Comparison of ENCODE assay signal across 10 mouse cellular contexts in the genomic region with DNA sequence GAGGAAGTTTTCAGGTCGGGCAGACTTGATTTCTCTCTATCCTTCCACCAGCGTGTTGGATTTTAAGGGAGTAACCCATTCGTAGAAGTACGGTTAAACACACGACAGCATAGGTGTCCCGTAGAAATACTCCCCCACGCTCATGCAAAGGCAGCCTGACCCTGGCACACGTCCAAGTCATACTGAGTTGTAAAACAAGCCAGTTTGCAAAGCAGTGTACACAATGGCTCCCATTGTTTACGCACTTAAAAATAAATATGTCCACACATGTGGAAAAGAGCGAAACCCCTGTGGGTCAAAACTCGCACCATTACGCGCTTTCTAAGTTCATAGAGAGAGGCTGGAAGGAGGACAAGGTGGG. TPM values are rescaled to one million over a fixed set of nuclear protein-coding genes. Genes with fewer than 3 reads are reported as not detected.
DNase-seq lines count a peak whose midpoint lies in the region; ATAC-seq and TF ChIP-seq lines count a peak whose summit lies in the region.
"Had no signal": no experiment of that assay in that cellular context is flagged by ENCODE, and none has a peak within 500 bp of the region (broad histone marks: within the 10 kb centered on the region; RNA-seq: fewer than 3 reads in every experiment).

No protein-coding gene starts in this region.

- TF ChIP-seq CTCF in gastrocnemius, adult 2 months (IDR thresholded peaks at IDR 0.05): no peak
- TF ChIP-seq CTCF in thymus, adult 2 months (IDR thresholded peaks at IDR 0.05; ENCODE audit: borderline replicate concordance, control insufficient read depth, extremely low read depth, insufficient read depth, low read length, poor library complexity): no peak

- no peak for TF ChIP-seq POLR2A in limb, embryonic 14.5 days (IDR thresholded peaks at IDR 0.05; ENCODE audit: borderline replicate concordance, extremely low read depth, insufficient read depth, insufficient read length)
- no peak for TF ChIP-seq POLR2A in thymus, adult 2 months (IDR thresholded peaks at IDR 0.05; ENCODE audit: control insufficient read depth, extremely low read depth, insufficient read depth, low read length, poor library complexity)

- H3K4me2 ChIP-seq in limb, embryonic 14.5 days (replicated peaks; ENCODE audit: low read depth, low read length, severe bottlenecking): peak overlapping the region; percentile 31
- peak overlapping the region; percentile 37 for H3K4me2 ChIP-seq in stomach, embryonic 15.5 days

- H3K36me3 ChIP-seq in limb, embryonic 14.5 days (ENCODE audit: control insufficient read depth, insufficient read depth, low read length): no peaks in the 10 kb centered on the region
- H3K36me3 ChIP-seq in stomach, embryonic 15.5 days: no peaks in the 10 kb centered on the region
- no peaks in the 10 kb centered on the region for H3K36me3 ChIP-seq in thymus, adult 2 months (ENCODE audit: control insufficient read depth, insufficient read depth, low read length)

- no peaks in the 10 kb centered on the region for H3K27me3 ChIP-seq in limb, embryonic 14.5 days (ENCODE audit: control insufficient read depth, insufficient read depth, low read length)
- H3K27me3 ChIP-seq in stomach, embryonic 15.5 days (replicated peaks): no peaks in the 10 kb centered on the region
- H3K27me3 ChIP-seq in thymus, adult 2 months (ENCODE audit: control insufficient read depth, insufficient read depth, low read length): no peaks in the 10 kb centered on the region

- no peak overlapping the region; the same call in 1 of the 2 replicates for H3K9ac ChIP-seq in limb, embryonic 14.5 days (ENCODE audit: low read depth, low read length, severe bottlenecking)
- no peak overlapping the region for H3K9ac ChIP-seq in stomach, embryonic 15.5 days

- H3K9me3 ChIP-seq in limb, embryonic 14.5 days (ENCODE audit: control insufficient read depth, low read length): no peaks in the 10 kb centered on the region
- H3K9me3 ChIP-seq in stomach, embryonic 15.5 days: no peaks in the 10 kb centered on the region

- WGBS in limb, embryonic 14.5 days: 26% methylated on average over 13 of the region's 13 CpGs
- 34% methylated on average over 13 of the region's 13 CpGs for whole genome bisulfite sequencing in stomach, embryonic 15.5 days
- WGBS in thymus, adult 2 months: 91% methylated on average over 13 of the region's 13 CpGs

- peak overlapping the region; percentile 57 for H3K4me3 ChIP-seq in gastrocnemius, adult 2 months
- H3K4me3 ChIP-seq in limb, embryonic 14.5 days (replicated peaks; ENCODE audit: low read length): peak overlapping the region; percentile 10
- no peak overlapping the region; the same call in 1 of the 2 replicates for H3K4me3 ChIP-seq in stomach, embryonic 15.5 days (replicated peaks)
- H3K4me3 ChIP-seq in thymus, adult 2 months (ENCODE audit: control insufficient read depth, insufficient read depth, low read length): no peak overlapping the region

- no peak overlapping the region; the same call in 1 of the 2 replicates for H3K27ac ChIP-seq in gastrocnemius, adult 2 months
- 0 out of 2 replicates have a peak overlapping the region, but pooled peaks have one; percentile 58 for H3K27ac ChIP-seq in limb, embryonic 14.5 days (replicated peaks; ENCODE audit: low read depth, low read length)
- peak overlapping the region; percentile 76 for H3K27ac ChIP-seq in stomach, embryonic 15.5 days
- no peak overlapping the region for H3K27ac ChIP-seq in thymus, adult 2 months (ENCODE audit: control insufficient read depth, insufficient read depth, low read length)

- H3K4me1 ChIP-seq in limb, embryonic 14.5 days (ENCODE audit: control insufficient read depth, insufficient read depth, low read length): peaks cover 6% of the 10 kb centered on the region
- H3K4me1 ChIP-seq in stomach, embryonic 15.5 days: peaks cover 21% of the 10 kb centered on the region
- H3K4me1 ChIP-seq in thymus, adult 2 months (replicated peaks; ENCODE audit: control insufficient read depth, insufficient read depth, low read length): peaks cover 13% of the 10 kb centered on the region

- ATAC-seq in limb, embryonic 14.5 days (ENCODE audit: low FRiP score, low read depth): no peak
- peak; percentile 36; the same call in 1 of the 2 replicates for ATAC-seq in stomach, embryonic 15.5 days (ENCODE audit: insufficient read depth, low FRiP score, low read depth)

- intact Hi-C loops in gastrocnemius, adult 2 months (cut with DNase I): no loop called here

- DNase-seq in gastrocnemius, adult 2 months: no peak
- no peak for DNase-seq in gastrocnemius, postnatal 4 days (ENCODE audit: low spot score in 2 of 2)
- peak; percentile 48 for DNase-seq in retina, postnatal 1 day
- DNase-seq in retina, embryonic 14.5 days (ENCODE audit: low spot score): no peak
- DNase-seq in limb, embryonic 14.5 days (ENCODE audit: low spot score): peak; percentile 55
- no peak for DNase-seq in thymus, adult 2 months
- DNase-seq in adrenal gland, adult 18-20 months (ENCODE audit: low spot score in 2 of 2): no peak
- DNase-seq: gastrocnemius, postnatal 25 days had no signal

RNA-seq across cellular contexts. Expression of gene Park7, which starts 24.3 kb away (rescaled TPM):
- total RNA-seq in gastrocnemius, adult 2 months (2021): 100 to 1,000 TPM; 579 to 815 TPM
- total RNA-seq in gastrocnemius, postnatal 4 days (2021): 100 to 1,000 TPM; 247 to 274 TPM
- polyA plus RNA-seq in limb, embryonic 14.5 days (2012; rRNA removed): 223 and 296 TPM in 2 replicates
- polyA plus RNA-seq in limb, embryonic 14.5 days (2014; fragmentation: Nextera tagmentation; extraction: Ambion mirVana): 415 and 416 TPM in 2 replicates
- polyA plus RNA-seq in stomach, embryonic 15.5 days (2015; fragmentation: Nextera tagmentation; extraction: Ambion mirVana): 411 and 424 TPM in 2 replicates
- 128 and 138 TPM in 2 replicates for polyA plus RNA-seq in thymus, adult 2 months (2012; rRNA removed)
- total RNA-seq in adrenal gland, adult 18-20 months (2021): 100 to 1,000 TPM; 279 to 299 TPM

RNA-seq across cellular contexts. Expression of gene Tnfrsf9, which starts 24.4 kb away (rescaled TPM):
- total RNA-seq in gastrocnemius, adult 2 months (2021): under 1 TPM in 1 of 2 experiments, not detected in 1; 0.20 TPM
- under 1 TPM; 0.17 to 0.57 TPM for total RNA-seq in gastrocnemius, postnatal 4 days (2021)
- 0.79 and 0.80 TPM in 2 replicates for polyA plus RNA-seq in limb, embryonic 14.5 days (2012; rRNA removed)
- polyA plus RNA-seq in limb, embryonic 14.5 days (2014; fragmentation: Nextera tagmentation; extraction: Ambion mirVana): 0.08 and 0.19 TPM in 2 replicates
- polyA plus RNA-seq in stomach, embryonic 15.5 days (2015; fragmentation: Nextera tagmentation; extraction: Ambion mirVana): 0.98 and 1.2 TPM in 2 replicates
- 13.4 and 13.5 TPM in 2 replicates for polyA plus RNA-seq in thymus, adult 2 months (2012; rRNA removed)
- under 1 TPM in 1 of 2 experiments, not detected in 1; 0.33 TPM for total RNA-seq in adrenal gland, adult 18-20 months (2021)
- total RNA-seq: common myeloid progenitor, adult 5-6 weeks had no signal

RNA-seq across cellular contexts. Expression of gene Errfi1, which starts 36.2 kb away (rescaled TPM):
- 10 to 100 TPM; 20.7 to 50.5 TPM for total RNA-seq in gastrocnemius, adult 2 months (2021)
- 10 to 100 TPM; 18.8 to 22.8 TPM for total RNA-seq in gastrocnemius, postnatal 4 days (2021)
- 20.2 and 22.3 TPM in 2 replicates for polyA plus RNA-seq in limb, embryonic 14.5 days (2012; rRNA removed)
- polyA plus RNA-seq in limb, embryonic 14.5 days (2014; fragmentation: Nextera tagmentation; extraction: Ambion mirVana): 23.9 and 27.2 TPM in 2 replicates
- polyA plus RNA-seq in stomach, embryonic 15.5 days (2015; fragmentation: Nextera tagmentation; extraction: Ambion mirVana): 32.3 and 33.4 TPM in 2 replicates
- polyA plus RNA-seq in thymus, adult 2 months (2012; rRNA removed): 12.4 and 17.2 TPM in 2 replicates
- total RNA-seq in adrenal gland, adult 18-20 months (2021): 10 to 100 TPM; 40.7 to 53.5 TPM

Comparison
In these comparisons a context has a peak if more than half of its experiments do, and no peak if none do; other contexts are left out.
1. DNase-seq: peak in retina, postnatal 1 day (single experiment) and limb, embryonic 14.5 days (single experiment); none in gastrocnemius, adult 2 months (single experiment), gastrocnemius, postnatal 4 days (0 of 2), retina, embryonic 14.5 days (single experiment), thymus, adult 2 months (single experiment) and adrenal gland, adult 18-20 months (0 of 2).
2. H3K27ac ChIP-seq: peak in limb, embryonic 14.5 days (single experiment) and stomach, embryonic 15.5 days (single experiment); none in gastrocnemius, adult 2 months (single experiment) and thymus, adult 2 months (single experiment).
3. H3K4me3 ChIP-seq: peak in gastrocnemius, adult 2 months (single experiment) and limb, embryonic 14.5 days (single experiment); none in stomach, embryonic 15.5 days (single experiment) and thymus, adult 2 months (single experiment).